Mouse (Mus musculus) spleen, postnatal 36 days (tissue): ENCODE results near the gene Wnt7a.

Source experiments
- DNase-seq, 2 experiments: peaks; one replicate each; pipeline ENCODE4 v3.0.0; 2022; ENCODE audit warnings: low spot score in 2 of 2, mixed read lengths in 1 of 2

Wnt7a gene

GRCm38 (mm10) chr6:91410961-91411368, at the start of gene Wnt7a:
Wnt7a (minus strand) TSS chr6:91411363.
- DNase-seq: no peak

- no peak for DNase-seq
Measured at GRCm38 (mm10) chr6:91459471-91459870, 48.3 kb upstream of the Wnt7a start.

GRCm38 (mm10) chr6:91454546-91454945, 43.4 kb upstream of the Wnt7a start:
- no peak for DNase-seq

GRCm38 (mm10) chr6:91452056-91452455, 40.9 kb upstream of the Wnt7a start:
- DNase-seq: no peak

- no peak for DNase-seq
Measured at GRCm38 (mm10) chr6:91449472-91450225, 38.5 kb upstream of the Wnt7a start.

- DNase-seq: no peak
Measured at GRCm38 (mm10) chr6:91445316-91445715, 34.2 kb upstream of the Wnt7a start.

- no peak for DNase-seq
Measured at GRCm38 (mm10) chr6:91441145-91441662, 30.0 kb upstream of the Wnt7a start.

GRCm38 (mm10) chr6:91440474-91441144, 29.4 kb upstream of the Wnt7a start:
- DNase-seq: peak; percentile 85 to 87

- DNase-seq: no peak
Measured at GRCm38 (mm10) chr6:91424151-91424550, 13.0 kb upstream of the Wnt7a start.

- DNase-seq: no peak
Measured at GRCm38 (mm10) chr6:91421629-91422028, 10.5 kb upstream of the Wnt7a start.

- no peak for DNase-seq
Measured at GRCm38 (mm10) chr6:91417291-91417845, 6.2 kb upstream of the Wnt7a start.

- DNase-seq: no peak
Measured at GRCm38 (mm10) chr6:91416146-91416545, 5.0 kb upstream of the Wnt7a start.

GRCm38 (mm10) chr6:91414890-91415289, 3.7 kb upstream of the Wnt7a start:
- no peak for DNase-seq

GRCm38 (mm10) chr6:91411369-91411981, 312 bp upstream of the Wnt7a start:
- peak in 1 of 2 experiments; percentile 5 for DNase-seq

GRCm38 (mm10) chr6:91410168-91410780, 889 bp downstream of the Wnt7a start:
- no peak for DNase-seq

- DNase-seq: no peak
Measured at GRCm38 (mm10) chr6:91409448-91410167, 1.6 kb downstream of the Wnt7a start.

- DNase-seq: no peak
Measured at GRCm38 (mm10) chr6:91408616-91409015, 2.5 kb downstream of the Wnt7a start.

GRCm38 (mm10) chr6:91401591-91401990, 9.6 kb downstream of the Wnt7a start:
- DNase-seq: no peak

GRCm38 (mm10) chr6:91400514-91400913, 10.6 kb downstream of the Wnt7a start:
- DNase-seq: no peak

GRCm38 (mm10) chr6:91392475-91393174, 18.5 kb downstream of the Wnt7a start:
- no peak for DNase-seq
